Mouse (Mus musculus) granulocyte monocyte progenitor cell, adult 5-6 weeks (primary cell): ENCODE measurements around the gene Spryd4. TPM values are rescaled to one million over a fixed set of nuclear protein-coding genes. Genes with fewer than 3 reads are reported as not detected.
"Not testable (repeated sequence)": the region's sequence is repeated elsewhere in the genome, so short reads cannot be mapped to it uniquely, and the experiment has no call there.

Experiments used
- ATAC-seq: replicated peaks from 2 replicates; pipeline ENCODE4 v1.8.0; 2016; ENCODE audit warnings: mild to moderate bottlenecking, moderate TSS enrichment, inconsistent platforms; ENCODE audit not compliant: poor library complexity, severe bottlenecking
- total RNA-seq, 2 experiments: library from RNA; stranded (forward) in 1 of 2; stranded (reverse) in 1 of 2; fragments of 200-712, 200-1000 nt in 1 of 2; fragments of >200 nt in 1 of 2; fragmentation: Nextera tagmentation in 1 of 2; gene quantifications; 2 replicates each; pipeline ENCODE4 v1.2.3; 2014 to 2017

Gene Spryd4
- 15.1 and 16.3 TPM in 2 replicates for total RNA-seq (2014; fragmentation: Nextera tagmentation)
- total RNA-seq (2017): 9.7 and 19.2 TPM in 2 replicates

DNA sequence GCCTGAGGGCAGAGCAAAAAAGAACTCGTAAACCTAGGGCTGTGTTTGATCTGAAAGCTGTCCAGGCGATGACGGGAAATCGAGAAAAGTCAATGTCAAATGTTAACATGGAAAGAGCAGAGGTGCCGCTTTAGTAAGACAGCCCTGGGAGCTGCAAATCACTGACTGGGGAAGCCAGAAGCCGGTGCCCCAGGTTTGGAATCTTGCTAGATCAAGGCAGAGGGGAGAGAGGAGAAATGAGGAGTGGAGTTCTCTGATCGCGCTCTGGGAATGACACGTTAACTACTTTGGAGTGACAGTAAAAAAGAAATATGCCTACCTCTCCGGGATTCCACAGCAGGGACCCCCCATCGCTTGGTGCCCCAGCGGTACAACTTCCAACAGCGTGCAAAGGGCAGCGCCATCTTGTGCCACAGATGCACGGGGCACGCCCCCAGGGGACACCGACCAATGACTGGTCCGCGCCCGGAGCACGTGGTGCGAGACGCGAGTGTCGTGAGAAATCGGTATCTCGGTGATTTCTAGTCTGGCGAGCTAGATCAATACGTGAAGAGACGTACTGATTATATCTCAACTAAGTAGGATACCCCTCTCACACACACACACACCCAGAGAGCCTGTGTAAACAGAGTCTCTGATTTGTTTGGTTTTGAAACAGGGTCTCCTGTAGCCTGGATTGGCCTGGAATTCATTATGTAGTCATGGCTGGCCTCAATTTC is at the start of gene Spryd4:
Spryd4 (minus strand) TSS at position 418 of the 719 bp plus-strand sequence.
- ATAC-seq: peak; percentile 86

DNA sequence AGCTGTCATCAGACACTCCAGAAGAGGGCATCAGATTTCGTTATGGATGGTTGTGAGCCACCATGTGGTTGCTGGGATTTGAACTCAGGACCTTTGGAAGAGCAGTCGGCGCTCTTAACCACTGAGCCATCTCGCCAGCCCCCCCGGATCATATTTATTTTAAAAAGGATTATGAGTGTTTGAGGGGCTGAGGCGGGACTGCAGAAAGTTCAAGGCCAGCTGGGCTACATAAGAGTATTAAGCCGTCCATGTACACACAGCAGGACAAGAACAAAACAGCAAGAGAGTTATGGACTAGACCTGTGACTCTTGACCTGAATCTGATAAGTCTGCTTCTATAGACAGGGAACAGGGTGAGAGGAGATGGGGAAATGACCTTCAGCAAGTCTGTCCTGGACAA is 48.8 kb upstream of the Spryd4 start:
- ATAC-seq: not testable (repeated sequence)

GRCm38 (mm10) chr10:128259946-128260345 is 48.3 kb upstream of the Spryd4 start:
- ATAC-seq: no peak

- peak; percentile 97 for ATAC-seq
Measured at GRCm38 (mm10) chr10:128258953-128259352, 47.3 kb upstream of the Spryd4 start.

DNA sequence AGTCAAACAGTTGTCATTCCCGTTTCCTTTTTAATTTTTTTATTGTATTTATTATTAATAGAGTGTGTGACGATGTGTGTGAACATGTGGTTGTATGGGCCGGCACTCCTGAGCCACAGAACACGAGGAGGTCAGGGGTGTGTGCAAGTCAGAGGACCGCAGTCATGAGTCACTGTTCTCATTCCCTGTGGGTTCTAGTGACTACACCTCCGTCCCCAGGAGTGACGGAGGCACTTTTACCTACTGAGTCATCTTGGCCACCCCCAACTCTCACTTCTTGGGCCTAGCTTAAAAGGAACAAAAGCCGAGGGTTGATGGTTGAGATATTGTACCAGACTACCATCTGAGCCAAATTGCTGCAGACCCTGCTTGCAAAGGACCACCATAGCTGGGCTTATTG is 44.7 kb upstream of the Spryd4 start:
- no peak for ATAC-seq

DNA sequence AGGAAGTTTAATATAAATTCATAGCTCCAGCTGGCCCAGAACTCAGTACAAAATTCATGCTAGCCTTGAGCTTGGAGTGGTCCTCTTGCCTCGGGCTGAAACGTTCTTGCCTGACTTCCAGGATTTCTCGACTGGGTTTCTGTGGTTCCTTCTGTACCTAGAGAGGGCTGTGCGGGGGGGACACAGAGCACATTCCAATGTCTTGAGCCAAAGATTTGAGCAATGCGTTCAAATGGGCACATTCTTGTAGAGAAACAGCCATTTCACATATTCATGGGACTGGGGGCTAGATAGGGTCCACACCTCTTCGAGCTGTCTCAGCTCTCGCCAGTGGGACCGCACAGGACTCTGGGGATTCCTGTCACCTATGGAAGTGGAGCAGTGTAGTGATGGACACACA is 44.3 kb upstream of the Spryd4 start:
- no peak for ATAC-seq

- no peak for ATAC-seq
Measured at GRCm38 (mm10) chr10:128253677-128254255, 42.2 kb upstream of the Spryd4 start, which contains the start of gene Apon. Gene Apon (plus strand): TSS chr10:128254096.

GRCm38 (mm10) chr10:128250565-128250964 is 39.0 kb upstream of the Spryd4 start:
- peak; percentile 60 for ATAC-seq

GRCm38 (mm10) chr10:128247020-128247732 is 35.6 kb upstream of the Spryd4 start:
- ATAC-seq: no peak

GRCm38 (mm10) chr10:128244121-128244520 is 32.5 kb upstream of the Spryd4 start:
- no peak for ATAC-seq

GRCm38 (mm10) chr10:128243252-128243651 is 31.6 kb upstream of the Spryd4 start:
- ATAC-seq: no peak

DNA sequence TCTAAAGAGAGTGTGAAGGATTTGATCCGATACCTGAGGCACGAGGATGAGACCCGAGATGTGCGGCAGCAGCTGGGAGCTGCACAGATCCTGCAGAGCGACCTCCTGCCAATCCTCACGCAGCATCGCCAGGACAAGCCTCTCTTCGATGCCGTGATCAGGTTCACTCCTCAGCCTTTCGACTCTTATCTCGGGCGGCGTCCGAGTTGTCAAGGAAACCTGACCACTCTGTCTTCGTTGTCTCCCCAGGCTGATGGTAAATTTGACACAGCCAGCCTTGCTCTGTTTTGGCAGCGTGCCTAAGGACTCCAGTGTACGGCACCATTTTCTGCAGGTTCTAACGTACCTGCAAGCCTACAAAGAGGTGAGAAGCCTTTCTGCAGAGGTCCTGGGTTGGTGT is 28.5 kb upstream of the Spryd4 start:
- ATAC-seq: no peak

- no peak for ATAC-seq
Measured at GRCm38 (mm10) chr10:128239140-128239539, 27.5 kb upstream of the Spryd4 start.

- peak; percentile 50 for ATAC-seq
Measured at GRCm38 (mm10) chr10:128237807-128238480, 26.3 kb upstream of the Spryd4 start.

DNA sequence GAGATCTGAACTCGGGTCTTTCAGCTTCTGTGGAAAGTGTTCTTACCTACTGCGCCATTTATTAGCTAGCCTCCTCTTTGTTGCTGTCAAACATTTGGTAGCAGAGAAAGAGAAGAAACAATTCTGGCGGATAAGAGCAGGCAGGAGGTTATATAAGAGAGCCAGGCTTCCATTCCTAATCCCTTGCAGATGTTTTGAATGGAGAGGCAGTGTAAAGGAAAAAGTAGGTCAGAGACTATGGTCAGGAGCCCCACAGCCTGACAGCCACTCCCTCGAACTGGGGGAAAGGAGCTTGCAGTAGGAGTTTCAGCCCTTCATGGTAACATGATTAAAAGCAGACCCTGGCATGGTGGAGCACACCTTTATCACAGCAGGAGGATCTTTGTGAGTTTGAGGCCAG is 24.7 kb upstream of the Spryd4 start:
- no peak for ATAC-seq

GRCm38 (mm10) chr10:128232420-128232985 is 20.9 kb upstream of the Spryd4 start:
- ATAC-seq: peak; percentile 34

DNA sequence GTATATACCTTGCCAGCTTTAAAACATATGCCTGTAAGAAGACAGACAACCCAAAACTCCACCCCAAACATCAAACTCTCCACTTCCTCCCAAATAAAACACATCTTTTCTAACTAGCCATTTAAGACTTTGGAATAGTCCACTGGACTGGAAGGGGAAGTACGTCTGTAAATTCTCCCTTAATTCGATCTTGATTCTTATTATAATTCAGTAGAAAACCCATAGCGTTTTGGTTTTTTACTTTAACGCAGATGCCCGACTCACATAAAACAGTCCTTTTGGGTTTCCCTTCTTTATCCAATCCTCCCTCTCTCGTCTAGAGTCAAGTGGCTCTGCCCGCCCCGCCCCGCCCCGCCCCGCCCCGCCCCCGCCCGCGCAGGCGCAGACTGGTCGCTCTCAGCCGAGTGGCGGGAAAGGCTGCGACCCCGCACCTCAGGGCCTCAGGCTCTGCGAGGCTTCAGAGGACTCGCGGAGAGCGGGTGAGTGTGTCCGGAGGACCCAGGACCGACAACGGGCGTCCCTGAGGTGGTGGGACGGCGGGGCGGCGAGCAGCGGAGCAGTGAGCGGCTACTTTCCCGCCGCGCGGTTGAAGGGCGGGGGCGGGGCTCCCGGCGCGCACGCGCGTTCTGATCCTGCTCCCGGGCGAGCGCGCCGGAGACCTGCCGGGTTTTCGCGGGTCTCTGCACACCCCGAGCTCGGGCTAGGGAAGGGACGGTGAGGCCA is 20.3 kb upstream of the Spryd4 start, which contains the start of gene Timeless:
Timeless (plus strand) TSS at position 369 of the 723 bp plus-strand sequence.
- ATAC-seq: peak; percentile 33

DNA sequence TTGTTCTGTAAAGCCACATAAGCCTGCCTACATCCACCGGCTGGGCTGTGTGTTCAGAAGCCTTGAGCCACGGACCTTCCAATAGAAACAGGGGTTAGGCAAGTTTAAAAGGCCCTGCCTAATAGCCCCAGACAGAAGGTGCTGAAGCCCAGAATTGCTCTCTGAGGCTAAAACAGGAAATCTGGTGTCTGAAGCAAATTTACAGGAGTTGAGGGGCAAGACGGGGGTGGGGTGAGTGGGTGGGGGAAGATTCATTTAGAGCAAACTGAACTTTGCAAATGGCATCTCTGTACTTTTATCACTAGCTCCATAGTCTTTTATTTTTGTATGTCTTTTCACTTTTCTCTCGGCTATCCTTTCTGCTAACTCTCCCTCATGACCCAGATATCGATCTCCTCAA is 19.5 kb upstream of the Spryd4 start:
- peak; percentile 22 for ATAC-seq

DNA sequence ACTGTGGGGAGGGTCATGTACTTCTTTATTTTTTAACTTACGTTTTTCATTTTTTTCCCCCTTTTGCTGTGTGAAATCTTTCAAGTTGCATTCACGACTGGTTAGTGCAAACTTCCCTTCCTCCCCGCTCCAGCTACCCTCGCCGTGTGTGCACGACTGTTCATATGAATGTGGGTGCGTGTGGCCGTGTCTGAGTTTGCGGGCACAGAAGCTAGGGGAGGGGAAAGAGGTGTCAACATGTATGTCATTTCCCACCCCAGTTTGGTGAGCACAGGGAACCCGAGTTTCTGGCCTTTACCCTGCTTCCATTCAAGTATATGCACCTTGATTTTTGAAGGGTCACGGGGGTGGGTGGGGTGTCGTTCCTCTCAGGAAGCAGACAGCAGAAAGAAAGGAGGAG is 19.0 kb upstream of the Spryd4 start:
- ATAC-seq: peak; percentile 42

GRCm38 (mm10) chr10:128228009-128228408 is 16.4 kb upstream of the Spryd4 start:
- ATAC-seq: no peak
